Mouse (Mus musculus) embryo, embryonic 10 days (tissue): ENCODE results near the gene Polr1d.

Source experiments
- DNase-seq: peaks from one replicate; pipeline ENCODE4 v3.0.0-alpha.2; 2015; ENCODE audit warnings: low spot score

Gene Polr1d

DNA sequence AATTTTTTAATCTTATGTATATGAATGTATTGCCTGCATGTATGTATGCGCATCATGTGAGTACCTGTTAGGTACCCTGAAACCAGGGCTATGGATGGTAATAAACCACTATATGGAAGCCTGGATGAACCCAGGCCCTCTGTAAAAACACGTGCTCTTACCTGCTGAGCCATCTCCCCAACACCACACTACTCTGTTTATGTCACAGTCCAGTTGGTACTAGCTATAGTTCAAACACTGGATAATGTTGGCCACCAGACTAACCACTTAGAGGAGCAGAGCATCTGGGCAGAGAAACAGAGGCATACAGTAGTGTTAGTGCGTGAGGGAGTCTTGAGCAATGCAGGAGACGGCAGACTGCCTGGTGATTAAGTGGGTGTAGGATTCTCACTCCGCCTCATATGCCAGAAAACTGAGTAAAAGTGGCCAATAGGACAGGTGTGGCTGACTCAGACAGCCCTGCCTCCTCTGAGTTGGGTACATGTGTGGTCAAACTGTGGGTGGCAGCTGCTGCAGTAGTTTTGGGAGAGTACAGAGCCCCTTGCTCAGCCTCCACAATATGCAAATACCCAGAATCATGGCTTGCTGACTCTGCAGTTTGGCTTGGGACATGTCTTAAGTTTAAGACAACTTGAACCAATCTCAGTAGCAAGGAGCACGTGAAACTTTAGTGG is 21.1 kb upstream of the Polr1d start:
- no peak for DNase-seq

DNA sequence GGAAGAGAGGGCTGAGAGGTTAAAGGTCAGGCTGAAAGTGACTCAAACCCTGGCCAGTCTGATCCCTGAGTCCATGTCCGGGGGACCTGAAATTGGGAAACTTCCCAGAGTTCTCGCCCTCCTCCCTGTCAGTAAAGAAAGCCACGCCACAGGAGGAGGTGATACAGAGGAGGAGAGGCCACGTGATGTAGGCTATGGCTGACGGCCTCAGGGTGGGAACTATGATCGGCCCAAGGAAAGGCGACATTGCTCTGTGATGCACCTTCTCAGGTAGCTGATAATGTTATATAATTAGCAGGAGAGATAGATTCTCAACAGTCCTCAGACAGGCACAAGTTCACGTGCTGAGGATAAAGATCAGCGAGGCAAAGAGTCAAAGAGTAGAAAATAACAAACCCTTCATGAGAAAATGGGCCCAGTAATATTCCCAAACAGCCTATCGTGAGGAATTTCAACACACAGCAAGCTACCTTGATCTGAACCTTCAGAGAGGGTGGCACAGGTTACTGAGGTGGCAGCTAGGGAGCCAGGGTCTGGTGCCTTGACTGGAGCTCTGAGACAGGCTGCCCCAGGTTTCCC is 20.0 kb upstream of the Polr1d start:
- DNase-seq, result no peak

DNA sequence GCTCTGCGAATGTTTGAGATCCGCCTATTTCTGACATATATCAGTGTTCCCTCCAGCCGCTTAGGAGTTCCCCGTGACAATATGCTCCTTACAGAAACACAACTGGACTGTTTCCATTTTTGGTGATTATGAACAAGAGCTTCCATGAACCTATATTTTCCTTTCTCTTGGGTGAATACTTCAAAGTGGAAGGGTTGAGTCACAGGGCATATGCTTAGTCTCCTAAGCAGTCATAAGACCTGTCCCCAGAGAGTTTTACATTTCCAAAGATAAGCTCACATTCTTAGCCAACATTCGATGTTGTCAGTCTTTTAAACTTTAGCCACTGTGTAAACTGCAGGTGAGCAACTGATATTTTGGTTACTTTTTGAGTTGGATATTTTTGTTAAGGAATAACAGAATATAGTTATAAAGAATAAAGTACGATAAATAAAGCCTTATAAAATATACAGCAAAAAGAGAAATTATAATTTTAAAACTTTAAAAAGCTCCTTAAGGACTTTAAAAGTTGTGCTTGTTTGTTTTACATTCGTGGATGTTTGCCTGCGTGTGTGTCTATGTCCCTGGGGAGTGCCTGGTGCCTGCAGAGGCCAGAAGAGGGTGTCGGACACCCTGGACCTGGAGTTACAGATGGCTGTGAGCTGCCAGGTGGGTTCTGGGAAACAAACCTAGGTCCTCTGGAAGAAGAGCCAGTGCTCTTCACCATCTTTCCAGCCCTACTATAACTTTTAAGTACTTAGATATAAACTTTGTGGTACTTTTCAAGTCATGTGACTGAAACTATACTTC is 19.0 kb upstream of the Polr1d start:
- no peak for DNase-seq

DNA sequence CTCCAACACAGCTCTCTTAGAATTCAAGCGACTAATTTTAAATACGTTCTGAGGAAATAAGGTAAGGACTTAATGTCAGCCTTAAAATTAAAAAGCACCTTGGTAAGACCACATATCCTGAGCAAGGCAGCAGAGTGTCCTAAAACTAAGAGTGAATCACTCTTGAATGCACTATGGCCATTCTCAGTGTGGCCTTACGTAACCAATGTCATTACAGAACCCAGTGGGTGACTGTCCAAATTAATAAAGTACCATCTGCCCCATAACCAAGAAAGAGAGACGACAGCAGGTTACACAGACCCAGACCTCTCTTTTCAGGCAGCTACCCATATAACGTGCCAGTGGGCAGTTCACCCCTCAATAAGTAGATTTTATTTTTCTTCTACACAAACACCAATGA is 18.2 kb upstream of the Polr1d start:
- DNase-seq, result no peak

DNA sequence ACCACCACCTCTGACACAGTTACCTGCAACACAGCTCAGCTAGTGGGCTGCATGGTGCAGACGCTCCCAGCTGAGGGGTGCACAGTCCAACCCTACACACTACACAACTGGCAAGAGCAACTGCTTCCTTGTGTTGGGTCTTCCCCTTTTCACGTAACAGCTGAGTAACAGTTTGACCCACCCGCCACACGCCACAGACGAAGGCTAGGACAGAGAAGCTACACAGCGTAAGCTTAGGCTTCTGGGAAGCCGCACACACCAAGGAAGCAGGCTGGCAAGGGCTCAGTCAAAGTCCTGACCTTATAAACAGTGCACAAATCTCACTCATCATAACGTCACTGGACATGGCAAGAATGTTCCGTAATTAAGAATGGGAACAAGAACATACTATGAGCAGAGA is 17.5 kb upstream of the Polr1d start:
- no peak for DNase-seq

DNA sequence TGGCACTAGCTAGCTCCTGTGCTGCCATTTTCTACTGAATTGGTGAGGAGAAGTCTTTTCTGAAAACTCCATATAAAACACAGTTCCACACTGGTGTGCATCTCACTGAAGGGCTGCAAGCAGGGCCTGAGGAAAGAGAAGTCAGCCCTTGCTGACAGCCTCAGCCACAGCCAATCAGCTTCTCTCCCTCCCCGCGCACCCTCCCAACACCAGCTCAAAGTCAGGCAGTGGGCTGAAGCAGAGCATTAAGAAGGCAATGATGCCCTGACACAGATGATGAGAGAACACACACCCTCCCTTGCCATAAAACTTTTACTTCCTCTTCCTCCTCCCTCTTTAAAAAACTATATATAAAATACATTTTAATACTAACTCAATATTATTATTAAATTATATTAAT is 16.8 kb upstream of the Polr1d start:
- DNase-seq, result no peak

DNA sequence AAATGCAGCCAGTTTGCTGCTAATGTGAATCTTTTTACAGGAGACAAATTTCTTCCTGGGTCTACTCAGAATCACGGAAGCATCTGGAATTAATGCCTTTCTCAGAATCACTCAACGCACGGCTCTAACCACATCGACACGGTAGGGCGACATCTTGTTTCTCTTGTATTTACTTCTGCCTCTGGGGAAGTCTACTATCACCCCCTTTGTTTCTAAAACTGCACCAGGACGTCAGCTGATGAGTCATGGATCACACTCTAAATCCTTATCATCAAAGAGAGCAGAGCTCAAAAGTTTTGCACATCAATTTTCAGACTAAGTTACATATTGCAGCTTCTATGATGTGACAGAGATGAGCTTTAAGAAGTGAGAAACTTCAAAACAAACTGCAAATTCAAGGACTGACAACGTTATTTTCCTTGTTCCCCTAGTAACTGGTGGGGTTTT is 13.6 kb upstream of the Polr1d start:
- no peak for DNase-seq

DNA sequence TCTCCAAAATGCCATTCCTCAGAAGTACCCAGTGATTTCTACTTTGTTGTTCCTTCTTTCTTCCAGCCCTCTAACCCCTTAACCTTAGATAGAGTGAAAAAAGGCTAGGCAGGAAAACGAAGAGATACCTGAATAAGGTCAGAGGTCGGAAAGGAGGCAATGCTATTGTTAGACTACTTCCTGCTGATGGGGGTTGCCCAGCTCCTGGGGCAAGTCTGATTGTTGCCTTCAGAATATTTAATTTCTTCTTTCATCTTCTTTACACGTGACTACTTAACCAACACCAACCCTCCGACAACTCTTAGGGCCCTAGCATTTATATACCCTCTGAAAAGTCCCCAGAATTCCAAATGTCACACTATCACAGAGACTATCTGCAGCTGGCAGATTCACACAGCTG is 10.7 kb upstream of the Polr1d start:
- no peak for DNase-seq

DNA sequence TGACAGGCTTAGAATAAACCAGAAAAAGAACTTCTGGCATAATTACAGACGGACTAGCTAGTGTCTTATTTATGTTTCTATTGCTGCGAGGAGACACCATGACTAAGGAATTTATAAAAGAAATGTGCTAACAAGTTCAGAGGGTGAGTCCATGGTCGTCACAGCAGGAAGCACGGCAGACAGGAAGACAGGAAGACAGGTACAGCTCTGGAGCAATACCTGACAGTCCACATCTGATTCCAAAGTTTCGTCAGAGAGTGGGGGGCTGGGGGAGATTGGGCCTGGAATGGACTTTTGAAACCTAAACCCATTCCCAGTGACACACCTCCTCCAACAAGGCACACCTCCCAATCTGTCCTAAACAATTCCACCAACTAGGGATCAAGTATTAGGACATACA is 9.9 kb upstream of the Polr1d start:
- no peak for DNase-seq

DNA sequence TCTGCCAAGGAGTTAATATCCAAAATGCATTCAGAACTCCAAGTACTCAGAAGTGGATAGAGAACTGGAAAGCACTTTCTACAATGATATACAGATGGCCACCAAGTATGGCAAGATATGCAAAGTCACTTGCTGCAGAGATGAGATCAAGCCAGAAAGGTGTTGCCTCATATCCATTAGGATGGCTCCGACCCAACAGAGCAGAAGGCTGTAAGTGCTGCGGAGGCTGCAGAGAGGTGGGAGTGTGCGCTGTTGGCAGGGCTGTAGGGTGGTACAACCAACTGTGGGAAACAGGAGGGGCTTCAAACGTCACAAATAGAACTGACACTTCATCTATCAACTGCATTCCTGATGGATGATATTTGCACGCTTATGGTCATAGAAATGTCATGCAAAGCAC is 8.0 kb upstream of the Polr1d start:
- no peak for DNase-seq

DNA sequence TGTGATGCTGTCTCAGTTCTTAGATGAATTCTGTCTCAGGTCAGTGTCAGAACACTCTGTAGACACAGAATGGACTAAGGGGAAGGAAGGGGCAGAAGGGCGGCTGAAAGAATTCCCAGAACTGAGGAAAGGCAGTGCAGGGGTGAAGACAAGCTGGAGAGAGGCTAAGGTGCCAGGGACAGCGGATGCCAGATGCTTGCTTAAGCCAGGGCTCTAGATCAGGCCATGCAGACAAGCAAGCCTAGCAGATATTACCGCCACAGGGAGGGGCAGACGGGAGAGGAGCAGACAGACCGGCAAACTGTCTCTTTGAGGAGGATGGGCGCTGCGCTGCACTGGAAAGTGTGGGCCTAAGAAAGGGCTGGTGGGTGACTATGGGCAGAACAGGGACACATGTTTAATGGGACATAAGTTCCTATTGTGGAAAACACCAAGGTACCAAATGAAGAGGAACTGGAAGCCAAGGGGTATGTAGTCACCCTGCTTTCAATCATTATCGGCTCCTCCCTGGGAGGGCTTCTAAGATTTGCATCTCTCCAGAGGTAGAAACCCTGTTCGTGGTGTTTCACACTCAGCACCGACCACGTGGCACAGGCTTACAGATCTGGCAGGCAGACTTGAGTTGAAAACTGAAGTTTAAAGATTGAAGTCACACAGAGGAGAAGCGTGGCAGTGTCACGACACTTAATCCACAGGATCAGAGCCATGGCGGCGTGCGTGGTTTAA is 5.9 kb upstream of the Polr1d start:
- no peak for DNase-seq

DNA sequence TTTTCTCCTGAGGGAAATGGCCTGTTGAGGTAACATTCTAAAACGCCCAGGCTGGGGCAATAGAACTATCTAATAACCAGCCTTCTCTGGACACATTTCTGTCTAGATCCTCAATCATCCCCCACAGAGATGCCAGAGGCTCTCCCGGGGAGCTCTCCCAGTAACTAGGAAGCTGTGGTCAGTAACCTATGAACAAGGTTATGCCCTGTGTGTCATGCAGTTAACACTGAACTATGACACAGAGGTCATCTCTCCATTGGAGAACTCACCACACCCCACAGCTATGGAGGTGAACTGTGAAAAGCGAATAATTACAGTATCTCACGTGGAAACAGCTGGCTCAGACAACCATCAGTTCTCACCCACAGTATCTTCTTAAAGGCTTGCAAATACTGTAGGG is 5.0 kb upstream of the Polr1d start:
- DNase-seq, result no peak

DNA sequence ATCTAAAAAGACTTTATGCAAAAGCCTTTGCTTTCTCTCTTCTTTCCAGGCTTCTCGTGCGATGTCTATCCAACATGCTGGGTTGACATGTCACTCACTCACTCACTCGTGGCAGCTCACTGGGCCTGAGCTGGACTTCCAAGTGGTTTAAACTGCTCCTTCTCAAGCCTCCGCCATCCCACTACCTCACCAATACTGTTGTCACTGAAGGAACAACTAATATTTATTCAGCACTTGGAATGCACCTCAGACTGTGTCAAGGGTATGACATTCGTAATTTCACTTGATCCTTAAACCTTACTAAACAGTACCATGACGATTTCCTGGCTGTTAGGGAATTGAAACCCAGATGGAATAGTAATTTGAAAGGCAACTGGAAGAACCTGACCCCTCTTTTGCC is 3.0 kb upstream of the Polr1d start:
- DNase-seq, result no peak

- no peak for DNase-seq
Measured at GRCm38 (mm10) chr5:147075103-147076025, 1.5 kb upstream of the Polr1d start.

- DNase-seq, result peak; percentile 99
Measured at GRCm38 (mm10) chr5:147076026-147076798, 638 bp upstream of the Polr1d start, which contains the start of gene Lnx2. Lnx2 (minus strand) TSS chr5:147076586.

DNA sequence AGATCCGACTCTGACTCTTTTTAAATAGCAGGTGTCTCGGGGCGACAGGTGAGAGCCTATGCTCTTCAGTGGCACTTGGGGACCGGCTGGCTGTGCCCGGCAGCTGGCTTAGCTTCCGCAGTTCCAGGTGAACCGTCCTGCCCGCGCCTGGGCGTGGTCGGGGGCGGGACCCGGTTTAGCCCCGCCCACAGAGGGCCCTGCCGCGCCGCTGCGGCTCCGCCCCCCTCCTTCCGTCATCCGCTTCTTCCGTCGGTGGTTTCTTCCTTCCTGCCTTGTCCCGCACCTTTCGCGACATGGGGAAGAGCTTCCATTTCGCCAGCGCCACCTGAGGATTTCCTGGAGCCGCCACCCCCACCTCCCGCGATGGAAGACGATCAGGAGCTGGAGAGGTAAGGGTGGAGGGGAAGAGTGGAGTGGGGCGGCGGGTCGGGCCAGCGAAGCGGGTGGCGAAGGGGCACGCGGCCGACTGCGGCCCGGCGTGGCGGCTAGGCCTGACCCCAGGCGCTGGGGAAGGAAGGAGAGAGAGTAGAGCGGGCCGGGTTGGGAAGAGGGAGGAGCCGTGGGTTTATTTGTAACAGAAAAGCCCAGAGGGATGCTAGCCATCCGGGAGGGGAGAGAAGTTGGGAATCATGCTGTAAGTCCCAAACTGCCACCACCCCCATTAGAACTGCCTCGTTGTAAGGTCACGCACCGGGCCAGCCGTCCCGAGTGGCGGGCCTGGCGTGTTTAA is 620 bp downstream of the Polr1d start:
- DNase-seq, result peak; percentile 91

- DNase-seq, result no peak
Measured at GRCm38 (mm10) chr5:147078110-147078900, 1.5 kb downstream of the Polr1d start.

DNA sequence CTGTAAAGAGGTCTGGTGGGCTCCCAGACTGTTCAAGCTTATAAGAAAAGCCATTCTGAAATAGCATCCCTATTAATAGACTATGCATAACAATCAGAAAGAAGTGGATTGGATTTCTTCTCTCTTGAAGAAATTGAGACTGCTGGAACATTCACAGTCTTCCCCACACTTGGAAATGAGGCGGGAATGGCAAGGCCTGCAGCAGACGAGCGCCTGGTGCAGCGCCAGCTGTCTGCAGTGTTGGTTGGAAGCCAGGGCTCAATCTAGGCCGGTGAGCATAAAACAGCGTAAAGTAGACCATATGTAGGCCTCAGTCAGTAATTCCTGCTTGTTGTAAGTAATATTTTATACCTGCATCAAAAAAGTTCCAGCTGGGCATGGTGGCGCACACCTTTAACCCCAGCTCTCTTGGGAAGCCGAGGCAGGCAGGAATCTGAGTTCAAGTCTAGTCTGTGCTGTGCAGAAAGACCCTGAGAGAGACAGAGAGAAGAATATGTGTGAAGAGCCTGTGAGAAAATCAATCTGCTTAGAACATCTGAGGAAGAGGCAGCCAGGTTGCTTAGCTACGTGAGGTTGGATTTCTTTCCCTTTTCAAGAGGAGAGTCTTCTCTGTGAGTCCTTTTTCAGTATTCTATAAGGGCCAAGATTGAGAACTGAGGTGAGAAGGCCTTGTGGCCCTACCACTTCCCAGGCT is 8.5 kb downstream of the Polr1d start:
- no peak for DNase-seq

DNA sequence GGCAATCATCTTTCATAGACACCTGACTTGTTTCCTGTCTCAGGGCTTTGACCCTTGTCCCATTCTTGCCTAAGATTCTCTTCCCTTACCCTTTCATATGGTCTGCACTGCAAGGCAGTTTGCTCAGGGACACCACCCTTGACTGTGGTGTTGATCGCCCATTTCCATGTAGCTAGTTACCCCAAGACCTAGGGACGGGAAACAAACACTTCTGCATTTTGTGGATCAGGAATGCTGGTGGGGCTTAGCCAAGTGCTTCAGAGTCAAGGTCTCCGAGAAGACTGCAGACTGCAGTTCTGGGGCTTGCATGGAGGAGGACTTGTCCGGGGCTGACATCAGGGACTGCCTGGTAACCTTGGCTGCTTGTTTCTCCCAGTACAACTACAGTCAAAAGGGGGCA is 10.0 kb downstream of the Polr1d start:
- DNase-seq, result no peak
